Mouse (Mus musculus) adrenal gland, postnatal 14 days (tissue): ENCODE data around the gene Vsig10. TPM values are rescaled to one million over a fixed set of nuclear protein-coding genes. Genes with fewer than 3 reads are reported as not detected.
A peak's percentile ranks its signal among the peaks of the same experiment; 100 is the strongest.
"Not testable (repeated sequence)": the region's sequence is repeated elsewhere in the genome, so short reads cannot be mapped to it uniquely, and the experiment has no call there.

Source experiments
- DNase-seq: peaks from one replicate; pipeline ENCODE4 v3.0.0; 2021; ENCODE audit warnings: mixed read lengths
- long read RNA-seq, 2 experiments: library from polyadenylated mRNA; stranded (forward); transcript quantifications; one replicate each; pipeline ENCODE4 v2.0.0; 2021
- total RNA-seq: library from RNA; stranded (reverse); gene quantifications from 2 replicates; pipeline ENCODE4 v1.2.3, GENCODE M21; 2021

Vsig10 gene
- total RNA-seq: 18.5 and 21.6 TPM in 2 replicates
- long read RNA-seq, experiment 1, partial matches to known transcripts: 0 of 4 reads
- long read RNA-seq, experiment 1, other reads (novel, unspliced or antisense): 2 of 4 reads
- long read RNA-seq, experiment 2, partial matches to known transcripts: 3 of 5 reads
- long read RNA-seq, experiment 2, other reads (novel, unspliced or antisense): 1 of 5 reads

DNA sequence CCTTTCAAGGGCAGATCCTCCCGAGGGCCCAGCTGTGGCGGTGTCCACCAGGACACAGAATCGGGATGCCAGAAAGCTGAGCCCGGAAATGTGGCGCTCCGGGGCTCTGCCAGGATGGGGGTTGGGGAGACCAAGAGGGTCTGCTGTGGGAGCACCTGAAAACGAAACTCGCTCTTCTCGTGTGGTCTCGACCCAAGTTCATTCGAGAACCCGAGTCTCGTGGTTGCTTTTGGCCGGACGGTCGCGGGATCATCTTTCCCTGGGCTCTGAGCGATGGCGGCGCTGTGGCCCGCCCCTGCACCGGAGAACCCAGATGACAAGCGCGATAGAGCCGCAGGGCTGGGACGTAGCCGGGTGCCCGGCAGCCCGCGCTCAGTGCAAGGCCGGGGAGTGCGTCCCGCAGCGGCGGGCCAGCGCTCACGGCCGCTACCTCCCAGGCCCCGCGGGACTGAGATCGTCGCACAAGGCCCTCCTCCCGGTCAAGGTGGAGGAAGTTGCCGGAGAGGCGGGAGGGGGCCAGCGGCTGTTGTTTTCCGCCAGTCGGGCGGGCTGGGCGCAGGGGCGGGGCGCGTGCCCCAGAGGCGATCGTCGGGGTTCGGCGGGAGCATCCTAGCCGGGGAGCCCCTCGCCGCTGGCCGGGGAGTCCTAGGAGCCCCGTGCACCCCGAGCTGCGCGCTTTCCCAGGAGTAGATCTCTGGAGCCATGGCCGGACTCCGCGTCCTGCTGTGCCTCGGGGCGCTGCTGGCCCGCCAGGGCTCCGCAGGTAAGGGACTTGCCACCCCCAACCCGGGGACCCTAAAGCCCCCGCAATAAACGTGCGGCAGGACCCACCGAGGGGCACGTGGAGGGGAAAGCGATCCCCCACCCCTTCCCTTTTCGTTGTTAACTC, at the start of gene Vsig10:
Gene Vsig10 (plus strand): TSS at position 343 of the 889 bp plus-strand sequence.
- peak; percentile 88 for DNase-seq

DNA sequence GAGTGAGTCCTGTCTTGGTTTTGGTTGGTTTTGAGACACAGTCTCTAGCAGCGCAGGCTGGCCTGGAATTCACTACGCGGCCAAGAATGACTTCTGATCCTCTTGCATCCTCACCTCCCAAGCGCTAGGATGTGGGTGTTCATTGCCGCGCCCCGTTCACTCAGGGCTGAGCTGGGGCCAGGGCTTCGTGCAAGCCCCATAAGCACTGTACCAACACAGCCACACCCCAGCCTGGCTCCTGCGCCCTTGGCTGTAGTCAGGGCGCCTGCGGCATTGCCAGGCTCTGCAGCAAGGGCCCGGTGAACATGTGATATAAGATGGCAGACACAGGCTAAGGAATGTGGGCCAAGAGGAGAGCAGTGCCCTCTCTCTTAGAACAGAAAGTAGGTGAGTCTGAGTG, 49.5 kb upstream of the Vsig10 start:
- DNase-seq: no peak

DNA sequence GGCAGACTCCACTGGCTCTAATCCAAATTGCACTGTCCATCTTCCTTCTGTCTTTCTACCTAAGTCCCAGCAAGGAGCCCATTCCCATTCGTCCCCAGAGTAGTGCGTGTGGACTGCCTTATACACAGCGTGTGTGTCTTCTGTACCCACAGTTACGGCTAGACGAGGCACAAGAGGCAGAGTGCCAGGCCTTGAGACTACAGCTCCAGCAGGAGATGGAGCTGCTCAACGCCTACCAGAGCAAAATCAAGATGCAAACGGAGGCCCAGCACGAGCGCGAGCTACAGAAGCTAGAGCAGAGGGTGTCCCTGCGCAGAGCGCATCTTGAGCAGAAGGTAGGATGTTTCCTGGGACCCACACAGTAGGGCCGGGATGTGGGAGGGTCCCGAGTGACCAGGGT, 46.9 kb upstream of the Vsig10 start:
- no peak for DNase-seq

DNA sequence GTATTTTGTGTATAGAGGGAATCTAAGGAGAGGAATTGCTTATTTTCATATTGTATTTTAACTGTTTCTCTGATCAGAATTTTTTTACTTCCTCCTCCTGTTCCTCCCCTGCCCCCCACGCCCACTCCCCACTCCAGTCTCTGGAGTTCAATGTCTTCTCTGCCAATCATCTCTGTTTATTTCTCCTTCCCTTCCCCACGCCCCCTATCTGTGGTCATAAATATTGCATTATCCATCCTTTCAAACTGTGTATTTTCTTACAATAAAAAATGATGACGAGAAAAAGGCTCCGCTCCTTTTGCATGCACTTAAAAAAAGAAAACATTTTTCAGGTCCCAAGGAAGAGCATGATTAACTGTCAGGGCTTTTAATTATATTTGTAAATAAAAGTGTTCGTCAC, 44.1 kb upstream of the Vsig10 start:
- no peak for DNase-seq

DNA sequence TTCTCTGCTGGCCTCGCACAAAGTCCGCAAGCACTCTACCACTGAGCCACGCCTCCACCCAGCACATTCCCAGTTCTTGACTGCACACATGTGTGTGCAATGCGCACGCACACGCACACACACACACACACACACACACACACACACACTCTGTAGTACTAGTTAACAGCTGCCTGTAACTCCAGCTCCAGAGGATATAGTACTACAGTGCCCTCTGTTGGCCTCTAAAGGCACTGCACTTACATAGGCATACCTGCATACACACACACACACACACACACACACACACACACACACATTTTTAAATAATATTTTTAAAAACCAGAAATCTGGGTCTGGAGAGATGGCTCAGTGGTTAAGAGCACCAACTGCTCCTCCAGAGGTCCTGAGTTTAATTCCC, 41.1 kb upstream of the Vsig10 start:
- DNase-seq: no peak

DNA sequence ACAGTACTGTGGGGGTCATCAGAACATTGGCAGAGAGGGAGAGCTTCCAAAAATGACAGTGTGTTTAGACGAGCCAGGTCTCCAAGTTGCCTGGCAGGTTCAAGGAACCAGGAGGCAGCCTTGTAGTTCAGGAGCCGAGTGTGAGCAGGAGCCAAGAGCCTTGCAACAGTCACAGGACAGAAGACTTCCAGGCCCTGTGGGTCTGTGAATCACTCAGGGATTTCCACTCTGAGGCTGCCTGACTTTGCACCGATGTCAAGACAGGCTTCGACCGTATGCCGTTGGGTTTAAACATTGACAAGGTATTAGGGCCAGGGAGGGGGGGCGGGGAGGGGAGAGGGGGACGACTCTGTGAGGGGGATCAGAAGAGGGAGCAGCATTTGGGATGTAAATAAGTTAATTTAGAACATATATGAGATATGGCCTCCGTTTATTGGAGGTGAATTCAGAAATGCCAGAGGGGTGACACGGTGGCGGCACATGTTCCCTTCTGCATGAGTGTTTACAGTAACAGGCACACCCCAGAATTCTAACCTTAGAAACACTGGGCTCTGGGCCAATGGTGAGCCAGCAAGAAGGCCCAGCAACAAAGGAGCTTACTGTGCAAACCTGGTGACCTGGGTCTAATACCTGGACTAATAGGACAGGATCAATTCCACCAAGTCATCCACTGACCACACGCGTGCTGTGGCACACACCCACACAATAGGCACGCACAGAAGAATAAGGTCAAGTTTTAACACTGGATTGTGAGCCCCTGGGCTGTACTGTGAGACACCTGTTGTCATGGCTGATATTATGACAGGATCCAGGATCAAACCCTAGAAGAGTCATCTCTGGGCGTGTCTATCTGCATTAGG, 39.8 kb upstream of the Vsig10 start:
- DNase-seq: peak; percentile 50

DNA sequence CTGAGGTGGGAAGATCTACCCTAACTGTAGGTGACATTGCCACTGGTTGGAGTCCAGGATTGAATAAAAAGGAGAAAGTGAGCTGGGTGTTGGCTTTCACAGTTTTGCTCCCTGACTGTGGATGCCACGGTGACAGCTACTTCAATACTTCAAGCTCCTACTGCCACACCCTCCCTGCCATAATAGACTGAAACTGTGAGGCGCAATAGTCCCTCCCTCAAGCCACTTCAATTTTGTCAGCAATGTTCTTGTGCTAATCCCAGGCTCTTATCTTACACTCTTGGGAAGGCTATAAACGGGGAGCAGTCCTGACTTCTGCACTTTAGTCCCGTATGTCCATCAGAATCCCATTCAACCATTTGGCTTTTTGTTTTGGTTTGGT, 39.2 kb upstream of the Vsig10 start:
- DNase-seq: no peak

DNA sequence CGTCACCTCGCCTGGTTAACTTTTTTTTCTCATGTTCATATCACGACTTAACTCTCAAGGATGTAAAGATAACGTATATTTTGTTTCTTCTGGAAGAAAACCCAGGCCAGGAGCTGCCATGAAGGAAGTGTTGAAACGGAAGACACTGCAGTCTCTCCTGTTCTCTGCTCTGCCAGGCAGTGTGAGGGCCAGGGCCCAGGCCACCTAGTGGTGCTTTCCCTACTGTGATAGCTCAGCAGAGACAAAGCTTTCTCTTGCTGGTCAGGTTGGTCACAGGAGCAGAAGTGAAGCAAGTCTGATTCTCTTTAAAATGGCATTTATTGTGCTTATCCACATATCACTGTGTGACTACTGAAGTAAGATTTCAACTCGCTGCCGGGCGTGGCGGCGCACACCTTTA, 37.3 kb upstream of the Vsig10 start:
- peak; percentile 69 for DNase-seq

DNA sequence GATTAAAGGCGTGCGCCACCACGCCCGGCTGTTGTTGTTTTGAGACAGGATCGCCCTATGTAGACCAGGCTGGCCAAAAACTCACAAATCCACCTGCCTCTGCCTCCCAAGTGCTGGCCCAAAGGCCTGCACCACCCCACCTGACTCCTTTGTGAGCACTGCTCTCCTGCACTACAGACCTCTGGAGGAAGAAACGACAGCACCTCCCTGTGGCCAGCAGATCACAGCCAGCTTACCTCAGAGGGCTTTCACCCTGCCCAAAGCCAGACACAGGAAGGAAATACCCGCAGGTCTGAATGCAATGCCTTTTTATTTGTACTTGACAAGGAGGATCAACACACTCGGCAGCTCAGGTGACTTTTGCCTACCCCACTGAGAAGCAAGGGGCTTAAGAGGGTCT, 36.5 kb upstream of the Vsig10 start:
- DNase-seq: no peak

DNA sequence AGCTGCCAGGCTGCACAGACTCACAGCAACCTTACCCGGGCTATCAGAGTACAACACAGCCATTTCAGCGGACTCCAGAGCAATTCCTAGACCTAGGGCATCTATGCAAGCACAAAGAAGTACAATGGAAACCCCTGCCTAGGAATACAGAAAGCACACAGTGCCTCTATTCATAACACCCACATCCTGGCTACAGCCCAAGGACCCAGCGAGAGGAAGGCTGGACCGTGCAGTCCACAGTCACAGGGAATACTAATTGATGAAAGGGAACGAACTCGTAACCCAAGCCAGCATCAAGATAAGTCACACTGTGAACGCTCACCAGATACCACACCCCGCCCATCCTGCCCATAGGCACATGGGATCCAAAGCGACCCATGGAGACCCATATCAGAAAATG, 34.9 kb upstream of the Vsig10 start:
- no peak for DNase-seq

DNA sequence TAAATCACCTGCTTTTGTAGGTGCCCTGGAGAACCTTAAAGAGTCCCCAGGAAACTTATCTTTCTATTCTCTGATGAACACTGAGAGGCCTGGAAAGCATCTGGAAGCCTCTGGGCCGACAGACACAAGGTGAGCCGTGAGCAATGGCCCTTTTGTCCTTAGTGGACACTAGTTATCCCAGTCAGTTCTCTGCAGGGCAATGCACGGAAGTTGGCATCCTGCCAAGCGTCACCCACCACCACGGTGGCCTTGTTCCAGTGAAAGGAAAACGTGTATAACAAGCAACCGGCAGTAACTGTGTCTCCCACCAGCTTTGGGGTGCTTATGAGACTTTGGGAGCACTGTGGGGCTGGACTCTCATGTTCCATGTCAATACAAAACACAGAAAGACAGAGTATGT, 34.2 kb upstream of the Vsig10 start:
- no peak for DNase-seq

DNA sequence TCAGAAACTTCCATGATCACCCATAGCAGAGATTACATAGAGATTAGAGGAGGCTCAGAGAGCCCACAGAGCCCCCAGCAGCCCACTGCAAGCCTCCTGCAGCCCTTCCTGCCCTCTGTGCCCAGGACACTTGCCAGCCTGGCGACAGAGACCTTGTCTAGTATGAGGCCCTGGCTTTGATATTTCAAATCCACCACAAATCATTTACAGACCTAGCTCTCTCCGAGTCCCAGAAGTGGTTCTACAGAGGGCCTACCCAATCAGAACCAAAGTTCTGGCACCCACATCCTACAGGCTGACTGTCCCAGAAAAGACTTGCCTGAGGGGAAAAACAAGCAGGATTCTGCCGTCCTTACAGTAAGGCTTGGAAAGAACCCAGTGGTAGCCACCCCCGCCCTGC, 33.6 kb upstream of the Vsig10 start:
- peak; percentile 38 for DNase-seq

DNA sequence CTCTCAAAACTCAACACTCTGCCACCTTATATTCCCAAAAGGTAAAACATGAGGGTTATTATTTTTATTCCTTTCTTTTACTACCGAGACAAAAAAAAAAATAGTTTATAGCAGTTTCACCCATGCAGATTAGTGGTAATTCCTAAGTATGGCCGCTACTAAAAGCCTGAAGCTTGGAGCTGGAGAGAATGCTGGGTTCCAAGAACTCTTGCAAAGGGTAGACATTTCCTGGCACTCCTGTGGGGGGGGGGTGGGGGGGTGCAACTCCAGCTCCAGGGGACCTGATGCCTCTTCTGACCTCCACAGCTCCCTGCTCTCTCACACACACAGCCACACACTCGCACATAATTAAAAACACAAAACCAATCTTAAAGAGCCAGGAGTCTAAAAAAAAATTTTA, 32.6 kb upstream of the Vsig10 start:
- DNase-seq: no peak

DNA sequence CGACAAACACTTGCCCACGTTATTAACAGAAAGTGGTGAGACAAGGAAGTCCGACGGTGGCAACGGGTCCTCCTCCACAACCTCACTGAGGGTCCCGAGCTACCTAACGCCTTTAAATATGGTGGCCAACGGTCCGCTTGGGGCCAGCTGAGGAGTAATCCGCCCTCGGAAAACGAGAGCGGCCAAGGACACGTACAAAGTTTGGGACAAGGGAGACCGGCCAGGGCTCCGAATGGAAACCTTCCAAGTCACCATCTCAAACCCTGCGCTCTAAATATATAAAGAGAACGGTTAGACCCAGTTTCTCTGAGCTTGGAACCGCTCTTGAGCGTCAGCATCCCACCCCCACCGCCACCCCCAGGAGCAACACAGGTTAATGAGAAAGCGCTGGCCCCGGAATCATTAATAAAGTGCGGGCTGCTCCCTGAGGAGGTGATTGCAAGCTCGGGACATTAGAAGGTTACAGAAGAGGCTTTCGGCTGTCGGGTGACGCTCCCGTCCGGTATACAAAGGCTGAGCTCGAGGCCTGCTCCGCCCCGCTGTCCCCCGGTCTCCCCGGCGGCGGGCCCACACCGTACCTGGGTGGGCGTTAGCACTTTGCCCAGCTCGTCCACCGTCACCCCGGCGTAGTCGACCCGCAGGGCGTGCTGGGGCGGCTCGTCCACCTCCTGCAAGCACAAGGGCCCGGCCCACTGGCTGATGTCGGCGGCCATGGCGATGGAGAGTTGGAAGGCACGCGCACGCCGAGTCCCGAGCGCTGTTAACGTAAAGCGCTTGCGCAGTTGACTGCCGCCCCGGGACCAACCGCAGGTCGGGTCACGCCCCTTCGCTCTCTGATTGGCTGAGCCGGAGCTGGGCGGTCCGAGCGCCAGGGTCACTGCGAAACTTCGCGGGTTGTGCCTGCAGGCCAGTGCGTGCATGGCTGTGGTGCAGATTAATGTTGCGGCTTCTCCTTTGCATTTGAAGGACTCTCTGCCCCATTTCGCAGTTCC, 31.8 kb upstream of the Vsig10 start, which contains the start of gene Pebp1:
Gene Pebp1 (minus strand): TSS at position 795 of the 992 bp plus-strand sequence.
- peak; percentile 99 for DNase-seq

DNA sequence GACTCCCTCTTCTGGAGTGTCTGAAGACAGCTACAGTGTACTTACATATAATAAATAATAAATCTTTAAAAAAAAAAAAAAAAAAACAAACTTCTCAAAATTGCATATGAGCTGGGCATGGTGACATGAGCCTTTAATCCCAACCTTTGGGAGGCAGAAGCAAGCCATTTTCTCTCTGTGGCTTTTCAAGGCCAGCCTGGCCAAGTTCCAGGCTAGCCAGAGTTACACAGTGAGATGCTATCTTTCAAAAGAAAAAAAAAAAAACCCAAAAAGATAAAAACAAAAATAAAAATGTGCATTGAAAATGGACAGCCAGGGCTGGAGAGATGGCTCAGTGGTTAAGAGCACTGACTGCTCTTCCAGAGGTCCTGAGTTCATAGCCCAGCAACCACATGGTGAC, 29.2 kb upstream of the Vsig10 start:
- DNase-seq: no peak

DNA sequence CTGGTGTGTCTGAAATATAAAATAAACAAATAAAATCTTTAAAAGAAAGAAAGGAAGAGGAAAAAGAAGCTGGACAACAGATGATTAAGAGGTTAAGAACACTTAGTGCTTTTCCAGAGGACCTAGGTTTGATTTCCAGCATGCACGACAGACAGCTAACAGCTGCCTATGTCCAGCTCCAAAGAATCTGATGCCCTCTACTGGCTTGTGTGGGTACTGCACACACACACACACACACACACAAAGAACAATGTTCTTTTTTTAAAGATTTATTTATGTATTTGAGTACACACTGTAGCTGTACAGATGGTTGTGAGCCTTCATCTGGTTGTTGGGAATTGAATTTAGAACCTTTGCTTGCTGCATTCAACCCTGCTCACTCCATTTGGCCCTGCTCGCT, 28.8 kb upstream of the Vsig10 start:
- no peak for DNase-seq

DNA sequence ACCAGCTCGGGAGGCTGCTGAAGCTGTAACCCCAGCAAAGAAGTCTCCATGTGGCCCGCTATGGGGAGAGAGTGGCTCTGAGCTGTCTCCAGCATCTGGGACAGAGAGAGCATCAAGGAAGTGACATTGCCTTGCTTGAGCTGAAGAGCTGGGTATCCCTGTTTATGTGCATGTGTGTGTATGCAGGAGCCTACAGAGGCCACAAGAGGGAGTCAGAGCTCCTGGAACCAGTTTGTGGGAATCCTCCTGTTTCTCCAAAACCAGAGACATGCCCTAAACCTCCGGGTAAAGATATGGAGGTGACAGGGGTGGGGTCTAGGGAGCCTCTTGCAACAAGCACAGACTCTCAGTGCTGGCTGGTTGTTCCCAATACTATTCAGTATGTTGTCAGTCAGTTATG, 27.6 kb upstream of the Vsig10 start:
- no peak for DNase-seq

DNA sequence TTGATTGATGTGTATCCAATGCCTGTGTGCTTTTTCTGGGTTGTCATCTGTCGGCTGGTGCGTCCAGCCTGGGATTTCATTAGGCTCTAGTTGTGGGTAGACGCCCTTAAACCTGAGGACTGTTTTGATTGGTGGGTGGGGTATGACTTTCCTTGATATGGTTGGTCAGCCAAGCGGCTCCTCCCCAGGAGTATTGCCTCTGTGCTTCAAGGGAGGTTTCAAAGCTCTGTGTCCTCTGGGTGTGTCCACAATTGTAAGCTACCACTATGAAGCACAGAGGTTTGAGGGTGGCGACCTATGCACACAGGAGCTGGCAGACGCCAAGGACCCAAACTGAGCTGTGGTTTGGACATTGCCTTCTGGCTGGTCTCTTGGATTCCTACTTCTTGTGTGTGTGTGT, 26.3 kb upstream of the Vsig10 start:
- no peak for DNase-seq

DNA sequence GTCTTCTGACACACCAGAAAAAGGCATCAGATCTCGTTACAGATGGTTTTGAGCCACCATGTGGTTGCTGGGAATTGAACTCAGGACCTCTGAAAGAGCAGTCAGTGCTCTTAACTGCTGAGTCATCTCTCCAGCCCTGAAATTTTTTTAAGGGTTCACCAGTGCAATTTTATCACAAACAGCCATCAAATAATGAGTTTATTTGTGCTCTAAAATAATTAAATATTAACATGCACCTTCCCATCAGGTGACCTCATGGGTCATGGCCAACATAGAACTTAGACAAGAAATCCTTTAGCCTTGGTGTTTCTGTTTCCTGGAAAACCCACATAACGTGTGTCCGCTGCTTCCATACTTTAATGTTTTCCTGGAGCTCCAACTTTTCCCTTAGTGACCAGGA, 25.1 kb upstream of the Vsig10 start:
- DNase-seq: not testable (repeated sequence)

DNA sequence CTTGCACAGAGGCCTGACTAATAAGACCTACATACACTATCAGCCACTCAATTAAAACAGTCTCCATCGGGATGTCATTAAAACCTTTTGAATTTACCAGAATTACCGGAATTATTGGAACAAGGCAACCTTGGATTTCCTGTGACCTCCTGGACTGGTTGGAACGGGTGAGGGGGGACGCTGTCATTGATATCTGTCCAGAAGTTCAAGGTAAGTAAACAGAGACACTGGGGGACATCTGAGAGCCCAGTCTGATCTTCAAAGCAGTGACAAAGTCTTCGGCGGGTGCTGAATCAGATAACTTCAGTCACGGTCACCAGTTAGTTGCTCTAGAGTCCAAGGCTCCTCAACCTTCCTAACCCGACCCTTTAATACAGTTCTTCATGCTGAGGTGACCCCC, 23.9 kb upstream of the Vsig10 start:
- DNase-seq: peak; percentile 57

DNA sequence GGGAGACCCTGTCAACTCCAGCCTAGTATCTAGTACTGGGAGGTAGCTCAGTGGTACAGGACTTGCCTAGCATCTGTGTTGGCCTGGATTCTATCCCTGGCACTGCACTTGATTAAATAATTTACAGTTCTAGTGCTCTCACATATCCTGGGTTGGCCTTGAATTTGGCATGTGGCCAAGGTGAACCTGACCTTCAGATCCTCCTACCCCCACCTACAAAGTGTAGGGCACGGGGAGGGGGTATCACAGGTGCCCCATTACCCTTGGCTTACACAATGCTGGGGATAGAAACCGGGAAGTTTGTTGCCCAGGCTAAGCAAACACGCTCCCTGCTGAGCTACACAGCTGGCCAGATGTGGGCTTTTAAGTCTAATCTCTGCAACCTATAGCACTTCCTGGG, 16.0 kb upstream of the Vsig10 start:
- DNase-seq: peak; percentile 52
